Comparison of ENCODE assay signal across 9 mouse cellular contexts in genomic region chr10:67026375-67026774, GRCm38 (mm10).
DNase-seq lines count a peak whose midpoint lies in the region; ATAC-seq and TF ChIP-seq lines count a peak whose summit lies in the region.
"Had no signal": no experiment of that assay in that cellular context is flagged by ENCODE, and none has a peak within 500 bp of the region (broad histone marks: within the 10 kb centered on the region; RNA-seq: fewer than 3 reads in every experiment).

No protein-coding gene starts in this region.

- WGBS in heart, embryonic 15.5 days = 87% methylated on average over 8 of the region's 8 CpGs
- WGBS in forebrain, embryonic 14.5 days = 58% methylated on average over 8 of the region's 8 CpGs
- 78% methylated on average over 8 of the region's 8 CpGs for WGBS in liver, embryonic 14.5 days (ENCODE audit: insufficient replicate concordance)

- no peak overlapping the region for H3K4me3 ChIP-seq in heart, embryonic 15.5 days
- H3K4me3 ChIP-seq in E14TG2a.4 (replicated peaks; ENCODE audit: low read length) = 0 out of 2 replicates have a peak overlapping the region, but pooled peaks have one; percentile 21
- H3K4me3 ChIP-seq in forebrain, embryonic 14.5 days (ENCODE audit: low read depth, low read length) = no peak overlapping the region
- no peak overlapping the region for H3K4me3 ChIP-seq in liver, embryonic 14.5 days (ENCODE audit: insufficient read depth in 1 of 2, low read depth in 2 of 2, low read length in 2 of 2)

- TF ChIP-seq EP300 in liver, embryonic 14.5 days (IDR thresholded peaks at IDR 0.05; ENCODE audit: low read depth) = no peak

- ATAC-seq in heart, embryonic 15.5 days (replicated peaks; ENCODE audit: insufficient number of reproducible peaks, insufficient read depth, low FRiP score, low read depth) = no peak
- peak; percentile 28; the same call in 1 of the 2 replicates for ATAC-seq in forebrain, embryonic 14.5 days
- no peak for ATAC-seq in liver, embryonic 14.5 days (ENCODE audit: insufficient read depth)

- H3K9ac ChIP-seq in heart, embryonic 15.5 days = no peak overlapping the region
- H3K9ac ChIP-seq in forebrain, embryonic 14.5 days (ENCODE audit: low read length) = no peak overlapping the region
- H3K9ac ChIP-seq in liver, embryonic 14.5 days (replicated peaks) = no peak overlapping the region

- intact Hi-C loops in heart, postnatal 36 days (cut with DNase I) = loop anchor here (2.0 kb wide), 1 partner anchor 22 kb away; no protein-coding TSS in a partner anchor

- H3K36me3 ChIP-seq in heart, embryonic 15.5 days = peaks cover 7% of the 10 kb centered on the region; the same call in 1 of the 2 replicates
- H3K36me3 ChIP-seq in E14TG2a.4 (ENCODE audit: insufficient read depth, low read length) = peaks cover 33% of the 10 kb centered on the region
- peaks cover 16% of the 10 kb centered on the region for H3K36me3 ChIP-seq in forebrain, embryonic 14.5 days (ENCODE audit: control insufficient read depth, insufficient read depth, low read length)
- H3K36me3 ChIP-seq in liver, embryonic 14.5 days (replicated peaks; ENCODE audit: control insufficient read depth, insufficient read depth, low read depth) = no peaks in the 10 kb centered on the region

- no peaks in the 10 kb centered on the region for H3K9me3 ChIP-seq in heart, embryonic 15.5 days (replicated peaks)
- no peaks in the 10 kb centered on the region for H3K9me3 ChIP-seq in E14TG2a.4 (ENCODE audit: low read length)
- no peaks in the 10 kb centered on the region for H3K9me3 ChIP-seq in forebrain, embryonic 14.5 days (replicated peaks; ENCODE audit: control insufficient read depth, low read length)
- no peaks in the 10 kb centered on the region for H3K9me3 ChIP-seq in liver, embryonic 14.5 days (ENCODE audit: control insufficient read depth, low read length)

- no peak for TF ChIP-seq CTCF in E14TG2a.4 (conservative IDR thresholded peaks at IDR 0.05; ENCODE audit: low read length)
- no peak for TF ChIP-seq CTCF in liver, embryonic 14.5 days (IDR thresholded peaks at IDR 0.05; ENCODE audit: low read depth)

- H3K4me2 ChIP-seq in heart, embryonic 15.5 days = no peak overlapping the region
- no peak overlapping the region for H3K4me2 ChIP-seq in forebrain, embryonic 14.5 days (ENCODE audit: low read length)
- H3K4me2 ChIP-seq in liver, embryonic 14.5 days (ENCODE audit: low read depth) = no peak overlapping the region

- no peak for DNase-seq in heart, postnatal 36 days
- no peak for DNase-seq in forebrain, embryonic 14.5 days (ENCODE audit: low spot score)
- DNase-seq in liver, embryonic 14.5 days (ENCODE audit: low read depth in 3 of 3, low spot score in 3 of 3) = no peak
- DNase-seq in right cerebral cortex, postnatal 36 days (ENCODE audit: low spot score in 2 of 2) = no peak
- no peak for DNase-seq in adrenal gland, postnatal 25 days
- DNase-seq in layer of hippocampus, postnatal 25 days (ENCODE audit: extremely low spot score in 1 of 2, low spot score in 1 of 2) = no peak

- peak overlapping the region; percentile 76 for H3K27ac ChIP-seq in heart, embryonic 15.5 days
- peak overlapping the region; percentile 58 for H3K27ac ChIP-seq in forebrain, embryonic 14.5 days (ENCODE audit: low read depth, low read length)
- peak overlapping the region; percentile 9; the same call in 1 of the 2 replicates for H3K27ac ChIP-seq in liver, embryonic 14.5 days

- peaks cover 16% of the 10 kb centered on the region for H3K4me1 ChIP-seq in heart, embryonic 15.5 days (replicated peaks)
- peaks cover 68% of the 10 kb centered on the region for H3K4me1 ChIP-seq in E14TG2a.4 (replicated peaks; ENCODE audit: low read depth, low read length)
- peaks cover 10% of the 10 kb centered on the region for H3K4me1 ChIP-seq in forebrain, embryonic 14.5 days (ENCODE audit: control insufficient read depth, insufficient read depth, low read length)
- peaks cover 2 to 15% of the 10 kb centered on the region in 2 experiments for H3K4me1 ChIP-seq in liver, embryonic 14.5 days (replicated peaks; ENCODE audit: control insufficient read depth in 2 of 2, insufficient read depth in 2 of 2, low read length in 1 of 2)

- H3K27me3 ChIP-seq in heart, embryonic 15.5 days = no peaks in the 10 kb centered on the region
- no peaks in the 10 kb centered on the region for H3K27me3 ChIP-seq in E14TG2a.4 (ENCODE audit: insufficient read depth, low read length)
- H3K27me3 ChIP-seq in forebrain, embryonic 14.5 days (replicated peaks; ENCODE audit: control insufficient read depth, insufficient read depth, low read length) = no peaks in the 10 kb centered on the region
- H3K27me3 ChIP-seq in liver, embryonic 14.5 days (ENCODE audit: control insufficient read depth, insufficient read depth, low read length) = no peaks in the 10 kb centered on the region
- H3K27me3 ChIP-seq: CH12.LX had no signal

Comparison
In these comparisons a context has a peak if more than half of its experiments do, and no peak if none do; other contexts are left out.
1. H3K27ac ChIP-seq: peak in every context shown above with its lines; median percentile 76 in heart, embryonic 15.5 days; 58 in forebrain, embryonic 14.5 days; 9 in liver, embryonic 14.5 days.